Mouse (Mus musculus) heart, postnatal 25 days (tissue): ENCODE results near the gene Ttc28. TPM values are rescaled to one million over a fixed set of nuclear protein-coding genes. Genes with fewer than 3 reads are reported as not detected.

Experiments used
- DNase-seq: peaks from one replicate; pipeline ENCODE4 v3.0.0; 2022; ENCODE audit warnings: low spot score
- intact Hi-C: fragments of 180-260 bp; cut with DNase I; formaldehyde crosslinking; loops from one replicate; pipeline ENCODE4 v1.15.1; 2025
- microRNA-seq: library from miRNA; unstranded; fragments of <30 nt; microRNA quantifications from one replicate; pipeline ENCODE4 v1.2.0, GENCODE M21; 2022
- total RNA-seq, 2 experiments: library from RNA; stranded (reverse); gene quantifications; 2 replicates each; pipeline ENCODE4 v1.2.3; 2021

The Ttc28 gene
- total RNA-seq, 2 experiments from 2014 or later: 13.3 to 16.9 TPM

DNA sequence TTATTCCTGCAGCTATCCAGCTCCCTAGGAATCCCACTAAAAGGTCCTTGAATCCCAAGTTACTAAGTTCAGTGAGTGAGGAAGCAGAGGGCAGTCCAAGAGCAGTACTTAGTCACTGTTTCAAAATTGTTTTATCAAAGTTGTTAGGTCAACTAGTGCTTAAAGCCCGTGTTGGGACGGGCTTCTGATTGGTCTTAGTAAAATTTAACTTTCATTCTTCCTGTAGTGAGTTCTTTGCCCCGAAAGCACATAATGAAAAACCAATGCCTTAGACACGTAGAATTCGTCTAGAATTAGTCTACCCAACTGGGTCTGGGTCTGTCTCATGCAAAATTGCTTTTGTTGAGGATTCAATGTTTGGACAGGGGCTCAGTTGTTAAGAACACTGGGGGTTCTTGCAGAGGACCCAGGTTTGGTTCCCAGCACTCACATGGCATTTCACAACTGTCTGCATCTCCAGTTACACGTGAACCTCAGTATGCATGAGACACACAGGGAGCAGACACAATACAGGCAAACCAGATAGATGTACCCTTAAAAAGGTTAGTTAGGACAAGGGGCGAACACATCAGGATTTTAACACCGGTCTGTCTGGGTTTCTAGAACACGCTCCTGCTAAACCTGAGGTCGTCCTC is 450.3 kb downstream of the Ttc28 start:
- DNase-seq: no peak
- intact Hi-C loops: loop anchor here (10.0 kb wide), 1 partner anchor 495 kb away; the partner anchor contains the start of genes Chek2 and Hscb

DNA sequence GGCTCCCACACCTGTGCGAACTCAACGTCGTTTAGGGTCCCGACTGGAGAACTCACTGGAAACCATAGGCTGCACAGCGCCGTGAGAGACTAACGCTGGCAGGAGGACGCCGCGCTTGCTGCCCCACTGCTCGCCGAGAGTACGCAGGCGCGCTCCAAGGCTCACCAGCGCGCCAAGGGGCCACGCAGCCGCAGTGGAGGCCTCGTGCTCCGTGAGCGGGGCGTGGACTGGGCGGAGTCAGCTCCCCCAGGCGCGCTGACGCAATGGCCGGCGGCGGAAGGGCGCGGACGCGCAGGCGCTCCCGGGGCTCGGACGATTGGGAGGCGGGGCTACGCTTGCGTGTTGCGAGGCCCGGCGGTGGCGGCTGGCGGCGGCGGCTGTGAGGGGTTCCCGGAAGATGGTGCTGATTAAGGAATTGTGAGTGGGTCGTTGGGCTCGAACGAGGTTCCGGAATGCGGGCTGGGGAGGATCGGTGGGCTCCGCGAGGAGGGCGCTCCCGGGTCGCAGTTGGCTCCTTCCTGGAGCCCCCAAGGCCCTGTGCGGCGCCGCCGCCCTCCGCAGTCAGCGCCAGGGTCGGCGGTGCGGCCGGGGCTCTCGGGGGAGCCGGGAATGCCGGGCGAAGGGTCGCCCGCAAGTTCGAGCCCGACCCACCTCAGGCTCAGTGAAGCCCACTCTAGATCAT is 451.0 kb downstream of the Ttc28 start, which contains the start of gene Pitpnb:
Pitpnb (plus strand) TSS at position 347 of the 682 bp plus-strand sequence.
- intact Hi-C loops: loop anchor here (10.0 kb wide), 1 partner anchor 496 kb away; the partner anchor contains the start of genes Chek2 and Hscb
- peak; percentile 97 for DNase-seq

DNA sequence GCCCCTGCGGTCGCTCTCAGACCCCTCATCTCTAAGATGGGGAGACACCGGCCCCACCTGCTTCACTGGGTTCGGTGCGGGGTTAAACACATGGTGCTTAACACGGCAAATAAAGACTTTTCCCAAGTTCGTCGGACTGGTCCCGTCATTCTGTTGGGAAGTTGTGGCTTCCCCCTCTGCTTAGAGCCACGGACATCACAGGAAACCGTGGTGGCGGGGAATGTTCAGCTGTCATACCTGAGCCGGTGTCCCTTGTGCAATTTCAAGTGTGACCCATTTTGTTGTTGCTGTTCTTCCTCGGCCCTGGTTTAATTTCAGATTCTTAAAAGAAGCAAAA is 451.5 kb downstream of the Ttc28 start:
- intact Hi-C loops: loop anchor here (10.0 kb wide), 1 partner anchor 496 kb away; the partner anchor contains the start of genes Chek2 and Hscb
- DNase-seq: no peak

DNA sequence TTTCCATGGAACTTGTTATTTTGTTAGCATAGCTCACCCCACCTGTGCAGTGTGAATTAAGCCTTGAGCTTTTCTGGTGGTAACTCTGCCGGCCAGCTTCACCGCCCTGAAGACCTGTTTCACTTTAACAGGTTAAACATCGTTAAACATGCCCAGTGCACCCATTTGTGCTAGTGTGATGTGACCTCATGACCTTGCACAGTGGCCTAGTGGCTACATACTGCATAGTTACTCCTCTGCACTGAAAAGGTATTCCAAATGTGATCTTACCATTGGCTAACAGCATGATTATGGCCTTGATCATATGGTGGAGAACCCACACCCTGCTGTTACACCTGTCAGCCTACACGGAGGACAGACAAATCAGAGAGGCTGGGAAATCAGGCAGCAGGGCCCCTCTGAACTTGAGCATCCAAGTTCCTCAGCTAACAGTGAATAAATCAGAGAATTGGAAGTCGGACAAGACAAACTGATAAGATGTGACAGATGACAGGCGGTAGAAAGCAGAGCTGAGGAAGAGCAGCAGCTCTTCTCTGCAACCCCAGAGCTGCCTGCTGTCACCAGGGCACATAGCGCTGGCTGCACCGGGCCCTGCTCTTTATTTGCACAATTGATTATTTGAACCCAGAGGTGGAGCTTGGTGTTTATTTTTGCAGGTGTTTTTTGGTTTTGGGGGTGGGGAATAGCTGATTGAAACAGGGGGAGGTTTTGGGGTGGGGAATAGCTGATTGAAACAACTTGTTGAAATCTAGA is 456.5 kb downstream of the Ttc28 start:
- intact Hi-C loops: loop anchor here (10.0 kb wide), 1 partner anchor 501 kb away; the partner anchor contains the start of genes Chek2 and Hscb
- DNase-seq: no peak

Small RNA genes within 50 kb of the gene (microRNA-seq; reads per million reads assigned to microRNA genes)
- 9.7 reads per million, percentile 24 among the genes with 10 or more reads in this experiment for gene Mir701

Other genes starting within 250 kb of the Ttc28 start
- gene Noc4l, start 226.4 kb upstream of the Ttc28 start, total RNA-seq: 10 to 100 TPM; 11.8 to 12.3 TPM
- gene Ddx51, start 226.4 kb upstream of the Ttc28 start, total RNA-seq: 1 to 10 TPM; 8.6 to 9.7 TPM
- 10 to 100 TPM; 34.9 to 36.6 TPM for gene Ep400, start 109.1 kb upstream of the Ttc28 start, total RNA-seq
- gene Pus1, start 99.1 kb upstream of the Ttc28 start, total RNA-seq: 10 to 100 TPM; 16.1 to 17.9 TPM
- gene Ulk1, start 69.7 kb upstream of the Ttc28 start, total RNA-seq: 10 to 100 TPM; 73.2 to 78.0 TPM
- 10 to 100 TPM; 18.8 to 21.1 TPM for gene Hscb, start 40.0 kb upstream of the Ttc28 start, total RNA-seq
- 1 to 10 TPM; 3.3 to 4.5 TPM for gene Chek2, start 39.8 kb upstream of the Ttc28 start, total RNA-seq